Mouse (Mus musculus): ENCODE measurements at regions not wholly inside any gene's neighbourhood (a gene's known extent, or its start where the extent isn't known, plus 50 kb on each side); places are given as distances from the start of the nearest gene placed in this dataset.

DNA sequence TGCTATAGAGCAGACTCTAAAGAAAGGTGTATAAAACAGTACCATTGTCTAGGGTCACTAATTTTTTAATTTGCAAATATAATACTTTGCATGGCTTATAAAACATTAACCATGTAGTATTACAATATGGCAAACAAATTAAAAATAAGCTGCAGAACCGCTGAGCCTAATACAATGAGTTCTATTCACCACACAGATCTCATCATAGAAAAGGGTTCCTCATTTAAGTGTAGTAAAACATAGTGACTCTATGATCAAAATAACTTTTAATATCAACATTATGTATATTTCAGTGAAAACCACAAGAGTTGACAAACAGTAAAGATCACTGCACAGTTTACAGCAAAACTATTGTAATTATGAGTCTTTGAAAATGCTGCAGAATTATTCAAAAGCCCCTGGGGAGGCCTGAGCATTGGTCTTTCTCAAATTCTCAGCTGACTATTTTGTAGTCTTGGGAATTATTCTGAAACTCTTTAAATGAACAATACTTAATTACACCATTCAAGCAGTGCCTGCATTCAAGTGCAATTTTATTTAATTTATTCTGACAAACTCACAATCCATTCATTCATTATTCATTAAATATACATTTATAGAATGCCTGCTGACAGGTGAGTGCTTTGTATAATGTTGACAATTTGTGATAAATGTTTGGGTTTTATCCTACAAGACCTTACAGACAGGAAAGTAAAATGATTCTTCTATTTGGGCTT is 60.3 kb downstream of the Pcdh20 start:
- no peak for DNase-seq

DNA sequence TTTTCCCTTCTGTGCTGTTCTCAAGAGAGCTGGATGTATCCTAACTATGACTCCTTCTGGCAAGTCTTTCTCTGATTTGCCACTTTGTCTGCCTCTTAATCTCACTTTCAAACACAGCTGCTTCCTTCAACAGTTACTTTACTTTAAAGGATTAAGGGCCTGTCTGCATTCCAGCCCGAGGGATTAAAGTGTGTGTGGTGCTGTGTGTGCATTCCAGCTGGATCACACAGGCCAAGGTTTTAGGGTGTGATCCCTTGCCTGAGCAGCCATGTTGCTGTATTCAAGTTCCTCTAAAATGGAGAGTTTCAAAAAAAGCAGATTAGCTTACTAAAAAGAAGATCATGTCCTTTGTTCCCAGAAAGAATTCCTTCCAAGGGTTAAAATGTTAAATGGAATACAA is 71.9 kb downstream of the Pcdh20 start:
- no peak for DNase-seq

DNA sequence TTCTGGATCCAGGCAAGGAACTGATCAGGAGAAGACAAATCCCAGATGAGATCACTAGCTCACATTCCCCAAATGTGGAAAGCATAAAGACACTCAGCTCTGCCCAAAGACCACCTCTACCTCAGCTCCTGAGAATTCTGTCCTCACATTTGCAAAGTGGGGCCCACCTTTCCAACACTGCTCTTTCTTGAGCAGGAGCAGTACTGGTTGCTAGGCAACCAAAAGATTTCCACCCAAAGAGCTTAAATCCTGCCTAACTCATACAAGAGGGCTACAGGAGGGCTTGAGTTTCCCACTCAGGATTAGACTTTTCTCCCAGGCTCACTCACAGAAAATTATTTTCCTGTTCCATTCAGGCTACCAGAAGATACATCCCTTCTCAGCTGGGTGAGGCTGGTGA is 74.0 kb downstream of the Pcdh20 start:
- DNase-seq, result no peak

DNA sequence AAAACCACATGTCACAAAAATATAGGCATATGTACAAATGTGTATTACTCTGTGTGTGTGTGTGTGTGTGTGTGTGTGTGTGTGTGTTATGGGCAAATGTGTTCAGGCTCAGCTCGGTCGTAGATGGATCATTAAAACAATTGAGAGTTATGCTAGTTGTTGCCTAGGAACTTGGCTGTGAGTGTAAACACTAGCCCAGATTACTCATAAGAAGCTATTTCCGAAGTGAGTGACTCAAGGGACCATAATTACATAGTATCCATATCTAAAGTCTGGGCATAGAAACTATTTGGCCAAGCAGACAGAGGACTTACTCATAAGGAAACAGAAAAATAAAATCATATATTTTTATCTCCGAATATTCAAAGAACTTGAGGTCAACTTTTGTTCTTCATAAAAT is 76.2 kb downstream of the Pcdh20 start:
- DNase-seq, result no peak

DNA sequence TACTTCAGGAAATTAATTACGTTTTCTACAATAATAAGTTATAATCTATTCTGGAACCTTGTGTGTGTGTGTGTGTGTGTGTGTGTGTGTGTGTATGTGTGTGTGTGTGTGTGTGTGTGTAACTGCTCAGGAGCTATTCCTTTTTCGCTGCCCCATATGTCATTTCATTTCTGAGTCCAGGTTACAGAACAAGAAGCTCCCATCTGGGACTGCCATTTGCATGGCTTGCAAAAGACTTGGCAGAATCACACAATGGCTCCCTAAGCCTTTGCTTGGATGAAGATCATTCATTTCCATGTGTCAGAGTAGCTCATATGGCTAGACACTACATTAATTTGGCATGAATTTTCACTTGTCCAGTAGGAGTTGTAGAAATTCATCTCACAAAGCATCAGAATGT is 86.6 kb downstream of the Pcdh20 start:
- no peak for DNase-seq

DNA sequence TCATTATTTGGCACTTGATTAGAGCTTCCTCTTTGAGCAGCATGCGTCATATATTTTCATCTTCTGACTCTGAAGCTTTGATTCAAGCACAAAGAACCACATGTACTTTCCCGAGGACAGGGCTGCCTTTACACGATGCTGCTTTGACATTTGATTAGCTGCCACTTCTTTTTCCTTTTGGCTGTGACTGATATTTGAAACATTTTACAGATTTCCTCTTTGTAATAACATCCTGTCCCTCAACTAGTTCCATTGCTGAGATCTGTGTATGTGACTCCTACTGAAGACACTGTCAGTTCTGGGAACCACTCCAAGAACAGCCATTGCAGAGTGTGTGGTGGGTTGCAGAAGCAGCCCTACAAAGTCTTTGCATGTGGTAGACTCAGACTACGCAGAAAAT is 124.0 kb downstream of the Pcdh20 start:
- DNase-seq, result peak; percentile 61

DNA sequence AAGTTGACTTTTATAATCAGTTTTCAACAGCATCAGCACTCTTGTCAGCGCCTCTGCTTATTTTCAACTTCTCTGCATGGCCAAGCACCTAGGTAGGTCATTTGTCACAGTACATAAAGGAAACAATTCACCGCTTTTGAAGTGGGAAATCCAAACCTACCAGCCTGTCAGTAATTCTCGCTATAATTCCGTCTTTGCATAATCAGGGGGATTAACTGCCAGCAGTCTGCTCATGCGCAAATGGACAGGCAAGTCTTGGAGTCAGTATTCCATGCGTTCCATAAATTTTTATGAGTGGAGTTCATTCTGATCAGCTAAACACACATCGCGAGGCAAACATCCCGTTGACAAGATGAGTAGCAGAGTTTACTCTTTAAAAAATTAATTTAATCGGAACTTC is 133.9 kb downstream of the Pcdh20 start:
- DNase-seq, result no peak

DNA sequence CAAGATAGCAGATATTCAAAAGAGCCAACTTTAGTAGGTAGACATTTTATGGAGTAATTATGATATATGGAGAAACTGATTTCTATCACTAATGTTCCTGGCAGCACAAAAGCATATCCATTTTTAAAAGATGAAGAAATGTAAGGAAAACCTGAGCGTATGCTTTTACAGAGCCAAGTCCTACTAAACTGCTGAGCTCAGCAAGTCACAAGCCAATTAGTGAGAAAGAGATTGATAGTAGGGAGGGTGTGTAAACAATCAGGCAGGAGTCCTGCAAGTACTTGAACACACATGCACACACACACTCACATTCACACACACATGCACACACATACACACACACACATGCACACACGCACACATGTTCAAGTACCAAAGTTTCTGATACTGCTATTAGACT is 140.6 kb downstream of the Pcdh20 start:
- DNase-seq, result no peak

DNA sequence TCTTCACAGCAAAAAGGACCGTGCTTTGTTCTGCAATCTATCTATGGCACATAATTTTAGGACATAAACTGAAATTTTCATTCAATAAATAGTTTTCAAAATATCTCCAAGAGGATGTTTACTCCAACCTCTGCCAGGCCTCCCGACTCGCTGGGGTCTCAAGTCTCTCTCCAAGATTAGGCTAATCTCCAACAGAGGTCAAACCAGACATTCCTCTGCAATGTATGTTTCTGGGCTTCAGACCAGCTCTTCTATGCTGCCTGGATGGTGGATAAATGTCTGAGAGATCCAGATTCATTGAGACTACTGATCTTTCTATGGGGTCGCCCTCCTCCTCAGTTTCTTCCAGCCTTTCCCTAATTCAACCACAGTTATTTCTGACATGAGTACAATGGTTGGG is 144.8 kb downstream of the Pcdh20 start:
- DNase-seq, result no peak

DNA sequence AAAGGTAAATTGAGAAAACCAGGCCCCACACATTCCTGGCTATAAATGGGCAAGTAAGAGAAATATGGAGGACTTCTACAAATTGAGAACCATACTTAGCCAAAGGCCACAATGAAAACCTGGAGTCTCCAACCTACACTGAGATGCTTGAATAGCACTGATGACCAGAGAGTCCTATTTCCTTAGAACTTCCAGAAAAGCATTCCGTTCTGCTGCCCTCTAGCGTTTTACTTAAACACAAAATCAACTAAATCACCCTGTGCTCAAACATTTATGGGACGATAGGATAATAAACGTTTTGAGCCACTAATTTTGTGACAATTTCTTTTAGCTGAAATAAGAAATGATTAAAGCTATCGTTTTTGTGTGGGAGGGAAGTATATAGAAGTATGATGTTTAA is 192.9 kb downstream of the Pcdh20 start:
- DNase-seq, result no peak

DNA sequence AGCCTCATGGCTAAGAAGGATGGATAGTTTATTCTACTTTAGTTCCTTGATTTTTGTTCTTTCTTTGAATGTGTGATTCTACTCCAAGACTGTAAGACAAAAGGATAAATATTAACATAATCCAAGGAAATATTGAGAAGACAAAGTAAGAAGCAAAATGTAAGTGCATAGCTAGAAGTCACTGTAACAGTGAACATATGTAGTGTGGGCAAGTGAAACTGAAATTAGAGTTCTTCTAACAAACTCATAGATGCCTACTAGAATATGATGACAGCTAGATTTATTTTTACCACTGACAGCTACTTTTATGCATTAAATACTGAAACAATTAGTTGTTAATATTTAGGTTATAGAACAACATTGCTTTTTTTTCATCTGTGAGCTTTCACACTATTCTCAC is 206.4 kb downstream of the Pcdh20 start:
- no peak for DNase-seq

DNA sequence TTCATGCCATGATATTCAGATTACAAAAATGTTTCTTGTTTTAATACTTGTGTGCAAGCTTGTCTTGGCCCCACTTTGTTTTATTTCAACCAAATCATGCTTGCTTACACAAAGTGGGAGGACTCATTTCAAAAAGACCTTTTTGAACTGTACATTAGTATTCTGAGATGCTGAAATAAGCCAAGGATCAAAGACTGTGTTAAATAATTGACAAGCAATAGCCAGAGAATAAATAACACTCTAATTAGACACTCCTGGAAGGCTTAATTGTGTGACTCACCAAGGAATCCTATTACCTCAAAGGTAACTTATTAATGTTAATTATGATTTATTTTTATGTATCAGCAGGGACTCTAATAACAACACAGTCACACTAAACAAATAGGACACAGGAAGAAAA is 212.2 kb downstream of the Pcdh20 start:
- DNase-seq, result no peak

DNA sequence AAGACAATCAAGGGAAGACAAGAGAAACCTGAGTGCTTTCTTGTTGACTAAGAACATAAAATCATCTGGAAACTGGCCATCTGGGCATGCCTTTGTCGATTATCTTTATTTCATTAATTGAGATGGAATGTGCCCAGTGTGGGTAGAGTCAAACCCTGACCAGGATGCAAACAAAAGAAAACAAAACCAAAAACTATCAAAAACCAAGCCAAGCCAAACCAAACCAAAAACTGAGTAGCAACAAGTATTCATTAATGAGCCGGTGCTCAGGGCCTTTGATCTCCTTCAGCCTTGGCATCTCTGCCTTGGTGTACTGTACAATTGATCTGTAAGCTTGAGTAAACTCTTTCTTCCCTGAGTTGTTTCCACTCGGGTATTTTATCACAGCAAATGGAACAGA is 216.1 kb downstream of the Pcdh20 start:
- DNase-seq, result no peak
